Mouse (Mus musculus) MEL (cell line): ENCODE measurements at regions not wholly inside any gene's neighbourhood (a gene's known extent, or its start where the extent isn't known, plus 50 kb on each side); places are given as distances from the start of the nearest gene placed in this dataset.

Source experiments
- DNase-seq: peaks from one replicate; pipeline ENCODE4 v3.0.0; 2011; ENCODE audit warnings: low read depth, low spot score
- H3K27ac ChIP-seq: 2 replicates; pipeline ENCODE4 v1.5.1; 2012; ENCODE audit warnings: low read depth, mild to moderate bottlenecking, control low read depth, low read length, moderate library complexity; ENCODE audit not compliant: control insufficient read depth
- H3K27me3 ChIP-seq, 2 experiments: fragments of 150-350 bp in 1 of 2; sonication (generic) in 1 of 2; 2 replicates each; pipeline ENCODE4 v1.6.1; 2012; ENCODE audit warnings: low read length in 2 of 2, mild to moderate bottlenecking in 2 of 2, improper control_type of control experiment in 1 of 2, moderate library complexity in 1 of 2; ENCODE audit not compliant: insufficient read depth in 2 of 2, control insufficient read depth in 1 of 2
- H3K36me3 ChIP-seq, 2 experiments: 2 replicates each; pipeline ENCODE4 v1.6.1; 2012 to 2014; ENCODE audit warnings: low read length in 2 of 2, improper control_type of control experiment in 1 of 2, inconsistent platforms in 1 of 2, mild to moderate bottlenecking in 1 of 2; ENCODE audit not compliant: insufficient read depth in 2 of 2, control insufficient read depth in 1 of 2
- H3K4me1 ChIP-seq, 2 experiments: fragments of 150-350 bp in 1 of 2; sonication (generic) in 1 of 2; 2 replicates each; pipeline ENCODE4 v1.6.1; 2012; ENCODE audit warnings: low read length in 2 of 2, improper control_type of control experiment in 1 of 2, mild to moderate bottlenecking in 1 of 2; ENCODE audit not compliant: insufficient read depth in 2 of 2, control insufficient read depth in 1 of 2
- H3K4me3 ChIP-seq, 2 experiments: fragments of 150-350 bp in 1 of 2; sonication (generic) in 1 of 2; 2 replicates each; pipeline ENCODE4 v1.5.1; 2012; ENCODE audit warnings: low read depth in 2 of 2, low read length in 2 of 2, mild to moderate bottlenecking in 2 of 2, moderate library complexity in 2 of 2, control low read depth in 1 of 2, improper control_type of control experiment in 1 of 2; ENCODE audit not compliant: control insufficient read depth in 1 of 2, insufficient read depth in 1 of 2
- H3K79me2 ChIP-seq: 2 replicates; pipeline ENCODE4 v1.6.1; 2012; ENCODE audit warnings: mild to moderate bottlenecking, low read length, moderate library complexity; ENCODE audit not compliant: control insufficient read depth, poor library complexity, insufficient read depth
- H3K9ac ChIP-seq: 2 replicates; pipeline ENCODE4 v1.6.1; 2012; ENCODE audit warnings: low read depth, mild to moderate bottlenecking, control low read depth, low read length, moderate library complexity; ENCODE audit not compliant: control insufficient read depth, poor library complexity, severe bottlenecking
- H3K9me3 ChIP-seq: fragments of 150-350 bp; sonication (generic); replicated peaks from 2 replicates; pipeline ENCODE4 v1.6.1; 2012; ENCODE audit warnings: mild to moderate bottlenecking, low read length, improper control_type of control experiment, moderate library complexity; ENCODE audit not compliant: insufficient read depth
- CHD1 ChIP-seq: IDR thresholded peaks from 2 replicates; pipeline ENCODE4 v1.6.1; 2012; ENCODE audit warnings: low read depth, mild to moderate bottlenecking, inconsistent platforms, low read length, improper control_type of control experiment
- CHD2 ChIP-seq: IDR thresholded peaks from 2 replicates; pipeline ENCODE4 v1.6.1; 2011; ENCODE audit warnings: low read length, improper control_type of control experiment
- HCFC1 ChIP-seq: IDR thresholded peaks from 2 replicates; pipeline ENCODE4 v1.6.1; 2012; ENCODE audit warnings: low read depth, mild to moderate bottlenecking, inconsistent platforms, low read length, improper control_type of control experiment, moderate library complexity
- JUND ChIP-seq: IDR thresholded peaks from 2 replicates; pipeline ENCODE4 v1.6.1; 2011; ENCODE audit warnings: low read depth, mild to moderate bottlenecking, improper control_type of control experiment, low read length
- KAT2A ChIP-seq: conservative IDR thresholded peaks from 2 replicates; pipeline ENCODE4 v1.6.1; 2012; ENCODE audit warnings: low read depth, low read length, improper control_type of control experiment, inconsistent platforms
- MXI1 ChIP-seq: IDR thresholded peaks from 2 replicates; pipeline ENCODE4 v1.6.1; 2011; ENCODE audit warnings: mild to moderate bottlenecking, low read depth, low read length, improper control_type of control experiment
- MYB ChIP-seq: IDR thresholded peaks from 2 replicates; pipeline ENCODE4 v1.6.1; 2011; ENCODE audit warnings: mild to moderate bottlenecking, low read depth, low read length, improper control_type of control experiment
- NRF1 ChIP-seq: IDR thresholded peaks from 2 replicates; pipeline ENCODE4 v1.6.1; 2014; ENCODE audit warnings: low read depth, mild to moderate bottlenecking, inconsistent platforms, low read length, improper control_type of control experiment, moderate library complexity; ENCODE audit not compliant: poor library complexity, insufficient read depth, severe bottlenecking
- POLR2AphosphoS2 ChIP-seq: IDR thresholded peaks from 2 replicates; pipeline ENCODE4 v1.6.1; 2011; ENCODE audit warnings: low read length, improper control_type of control experiment
- POLR2AphosphoS5 ChIP-seq: IDR thresholded peaks from 2 replicates; pipeline ENCODE4 v1.6.1; 2012; ENCODE audit warnings: low read depth, borderline replicate concordance, mild to moderate bottlenecking, inconsistent platforms, low read length, moderate library complexity, mixed read lengths
- RAD21 ChIP-seq: IDR thresholded peaks from 2 replicates; pipeline ENCODE4 v1.6.1; 2011; ENCODE audit warnings: mild to moderate bottlenecking, low read depth, low read length, improper control_type of control experiment
- USF2 ChIP-seq, 2 experiments: IDR thresholded peaks; 2 replicates each; pipeline ENCODE4 v1.6.1; 2011 to 2012; ENCODE audit warnings: improper control_type of control experiment in 2 of 2, low read length in 2 of 2, borderline replicate concordance in 1 of 2, inconsistent platforms in 1 of 2, low read depth in 1 of 2, mild to moderate bottlenecking in 1 of 2; ENCODE audit not compliant: insufficient read depth in 1 of 2
- ZMIZ1 ChIP-seq: IDR thresholded peaks from 2 replicates; pipeline ENCODE4 v1.6.1; 2012; ENCODE audit warnings: low read depth, mild to moderate bottlenecking, inconsistent platforms, low read length, improper control_type of control experiment, moderate library complexity

GRCm38 (mm10) chr12:96117553-96117952, 425.5 kb downstream of the Flrt2 start:
- Histone ChIP-seq H3K9ac (no peak overlapping the region), H3K9me3 (no peaks in the 10 kb centered on the region), H3K4me1 (no peaks in the 10 kb centered on the region)

GRCm38 (mm10) chr12:96124156-96124931, 432.3 kb downstream of the Flrt2 start:
- Histone ChIP-seq H3K79me2 (no peaks in the 10 kb centered on the region), H3K36me3 (no peaks in the 10 kb centered on the region), H3K9ac (no peak overlapping the region), H3K27me3 (no peaks in the 10 kb centered on the region), H3K4me1 (no peaks in the 10 kb centered on the region)
- TF ChIP-seq HCFC1 = no peak
- TF ChIP-seq NRF1 = no peak
- TF ChIP-seq POLR2AphosphoS5 = no peak
- TF ChIP-seq POLR2AphosphoS2 = no peak
- TF ChIP-seq CHD2 = no peak
- TF ChIP-seq ZMIZ1 = no peak
- TF ChIP-seq, all 39 proteins: peak for 0
- no peak for DNase-seq
- no peak overlapping the region for H3K4me3 ChIP-seq
- no peak overlapping the region for H3K27ac ChIP-seq
- H3K9me3 ChIP-seq = no peaks in the 10 kb centered on the region

More at GRCm38 (mm10) chr12:96117553-96117952, 425.5 kb downstream of the Flrt2 start:
- Histone ChIP-seq H3K79me2 (no peaks in the 10 kb centered on the region), H3K27me3 (no peaks in the 10 kb centered on the region), H3K36me3 (no peaks in the 10 kb centered on the region), H3K4me3 (no peak overlapping the region), H3K27ac (no peak overlapping the region)
- DNase-seq = no peak
- no peak for TF ChIP-seq JUND
- no peak for TF ChIP-seq CHD1
- TF ChIP-seq MYB = no peak
- no peak for TF ChIP-seq RAD21
- no peak for TF ChIP-seq ZMIZ1
- no peak for TF ChIP-seq MXI1
- no peak for TF ChIP-seq KAT2A

GRCm38 (mm10) chr12:96129870-96130454, 437.9 kb downstream of the Flrt2 start:
- Histone ChIP-seq H3K9me3 (no peaks in the 10 kb centered on the region), H3K27me3 (no peaks in the 10 kb centered on the region), H3K27ac (no peak overlapping the region), H3K4me3 (no peak overlapping the region), H3K9ac (no peak overlapping the region), H3K36me3 (no peaks in the 10 kb centered on the region), H3K4me1 (no peaks in the 10 kb centered on the region), H3K79me2 (no peaks in the 10 kb centered on the region)
- no peak for DNase-seq
- no peak for TF ChIP-seq POLR2AphosphoS5
- TF ChIP-seq USF2 (IDR thresholded peaks at IDR 0.05; ENCODE audit: borderline replicate concordance in 1 of 2, insufficient read depth in 1 of 2, low read depth in 1 of 2, low read length in 2 of 2) = no peak
